Mouse (Mus musculus) bone marrow macrophage, adult 2 months (primary cell): ENCODE measurements at regions not wholly inside any gene's neighbourhood (a gene's known extent, or its start where the extent isn't known, plus 50 kb on each side); places are given as distances from the start of the nearest gene placed in this dataset.

Source experiments
- H3K27ac ChIP-seq: 2 replicates; pipeline ENCODE4 v1.5.1; 2012; ENCODE audit warnings: low read depth, low read length; ENCODE audit not compliant: insufficient read depth
- H3K4me1 ChIP-seq: 2 replicates; pipeline ENCODE4 v1.6.1; 2012; ENCODE audit warnings: low read length; ENCODE audit not compliant: control insufficient read depth, insufficient read depth
- H3K4me3 ChIP-seq: 2 replicates; pipeline ENCODE4 v1.5.1; 2012; ENCODE audit warnings: mild to moderate bottlenecking, low read length, moderate library complexity; ENCODE audit not compliant: insufficient read depth
- CTCF ChIP-seq: IDR thresholded peaks from 2 replicates; pipeline ENCODE4 v1.5.1; 2012; ENCODE audit warnings: low read depth, mild to moderate bottlenecking, low read length, moderate library complexity
- POLR2A ChIP-seq: IDR thresholded peaks from 2 replicates; pipeline ENCODE4 v1.6.1; 2012; ENCODE audit warnings: mild to moderate bottlenecking, low read depth, low read length, borderline replicate concordance

DNA sequence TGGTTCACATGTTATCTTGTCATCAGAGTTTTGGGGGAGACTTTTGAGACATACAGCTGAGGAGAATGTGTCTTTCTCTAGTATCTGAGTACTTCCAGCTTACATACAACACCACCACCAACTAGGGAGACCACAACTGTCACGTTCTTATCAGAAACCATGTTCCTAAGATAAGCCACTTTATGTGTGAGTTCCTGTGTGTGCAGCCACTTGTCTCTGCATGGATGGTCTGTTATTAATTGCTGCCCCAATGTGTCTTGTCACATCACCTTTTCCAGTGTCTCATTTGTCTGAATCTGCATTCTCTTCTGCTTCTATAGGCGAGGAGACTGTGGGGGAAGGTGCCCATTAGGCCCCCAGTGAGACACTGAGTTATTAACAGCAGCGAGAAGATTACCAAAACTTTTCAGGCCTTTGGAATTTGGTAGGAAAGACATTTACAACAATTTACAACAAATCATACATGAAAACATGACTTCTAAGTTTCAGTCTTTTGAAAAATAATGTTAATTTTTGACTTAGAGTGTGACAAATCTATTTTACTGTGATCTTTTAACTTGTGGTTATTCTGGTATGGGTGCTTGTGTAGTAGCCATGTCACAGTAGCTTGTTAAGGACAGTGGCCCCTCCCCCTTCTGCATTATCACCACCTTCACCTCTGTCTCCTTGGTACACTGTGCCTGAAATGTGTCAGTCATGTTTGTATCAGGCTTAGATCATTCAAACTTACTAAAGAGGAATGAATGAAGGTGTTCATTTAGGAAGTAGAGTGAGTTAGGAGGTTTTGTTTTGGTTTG lies 79.3 kb upstream of the Tet2 start:
- Histone ChIP-seq H3K4me3 (no peak overlapping the region), H3K27ac (peak overlapping the region; percentile 55), H3K4me1 (peaks cover 40% of the 10 kb centered on the region)
- TF ChIP-seq CTCF (no peak), POLR2A (no peak)

DNA sequence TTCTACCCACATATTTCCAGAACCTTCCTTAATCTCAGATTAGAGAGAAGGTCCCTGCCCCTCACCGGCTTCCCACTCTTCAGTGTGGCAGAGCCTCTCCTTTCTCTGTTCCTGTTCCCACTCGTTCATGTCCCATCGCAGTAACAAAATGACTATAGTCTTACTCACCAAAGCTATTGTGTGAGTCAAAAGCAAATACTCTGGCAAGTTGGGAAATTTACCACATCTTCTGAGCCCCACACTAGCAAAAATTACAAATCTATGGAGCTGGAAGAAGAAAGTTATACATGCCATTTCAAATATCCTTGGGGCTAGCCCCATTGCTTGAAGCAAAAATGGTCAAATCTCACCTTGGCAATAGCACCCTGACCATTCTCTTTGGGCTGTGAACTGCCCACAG lies 80.1 kb upstream of the Tet2 start:
- Histone ChIP-seq H3K27ac (no peak overlapping the region), H3K4me3 (no peak overlapping the region), H3K4me1 (peaks cover 40% of the 10 kb centered on the region)
- TF ChIP-seq CTCF: no peak
- TF ChIP-seq POLR2A: no peak

DNA sequence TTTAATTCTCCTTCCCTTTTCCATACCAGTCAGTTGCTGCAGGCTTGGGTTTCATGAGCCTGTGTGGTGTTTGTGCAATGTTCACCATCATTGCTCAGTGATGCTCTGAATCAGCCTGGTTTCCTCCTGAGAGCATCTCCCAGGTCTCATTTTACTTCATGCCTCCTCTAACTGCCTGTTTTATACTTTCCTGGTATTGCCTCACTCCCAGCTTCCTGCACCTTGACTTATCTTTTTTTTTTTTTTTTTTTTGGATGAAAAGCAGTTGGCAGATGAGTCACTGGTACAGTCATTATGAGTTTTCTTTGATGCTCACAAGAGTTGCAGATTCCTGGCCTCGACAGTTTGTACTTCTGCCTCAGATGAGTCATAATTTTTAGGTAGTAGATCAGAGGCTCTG lies 81.5 kb upstream of the Tet2 start:
- Histone ChIP-seq H3K27ac (no peak overlapping the region), H3K4me3 (no peak overlapping the region), H3K4me1 (peaks cover 40% of the 10 kb centered on the region)
- TF ChIP-seq POLR2A: no peak
- no peak for TF ChIP-seq CTCF

DNA sequence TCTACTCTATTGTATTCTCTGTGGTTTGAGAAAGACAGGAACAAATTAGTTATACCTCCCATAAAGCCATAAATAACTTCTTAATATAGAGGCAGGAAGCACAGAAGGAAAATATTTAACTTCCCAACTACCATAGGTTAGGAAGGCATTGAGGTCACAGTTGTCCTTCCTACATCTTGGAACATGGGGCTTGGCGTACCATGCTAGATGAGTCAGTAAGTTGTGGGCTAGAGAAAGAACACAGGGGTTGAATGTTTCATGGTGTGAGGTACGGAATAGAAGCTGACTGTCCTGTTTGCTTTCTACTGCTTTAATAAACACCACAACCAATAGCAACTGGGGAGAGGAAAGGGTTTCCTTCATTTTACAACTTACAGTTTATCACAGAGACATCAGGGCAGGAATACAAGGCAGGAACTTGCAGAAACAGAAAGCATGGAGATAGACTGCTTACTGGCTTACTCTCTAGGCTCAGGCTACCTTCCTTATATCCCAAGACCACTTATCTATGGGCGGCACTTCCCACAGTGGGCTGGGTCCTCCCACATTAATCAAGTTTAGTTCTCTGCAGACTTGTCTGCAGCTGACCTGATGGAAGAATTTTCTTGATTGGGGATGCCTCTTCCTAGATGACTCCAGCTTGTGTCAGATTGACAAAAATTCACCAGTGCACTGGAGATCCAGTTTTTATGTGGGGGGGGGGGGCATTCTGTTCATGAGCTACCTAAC lies 82.3 kb upstream of the Tet2 start:
- TF ChIP-seq POLR2A (no peak), CTCF (no peak)
- H3K4me3 ChIP-seq: no peak overlapping the region
- H3K4me1 ChIP-seq: peaks cover 39% of the 10 kb centered on the region
- peak overlapping the region; percentile 28 for H3K27ac ChIP-seq

DNA sequence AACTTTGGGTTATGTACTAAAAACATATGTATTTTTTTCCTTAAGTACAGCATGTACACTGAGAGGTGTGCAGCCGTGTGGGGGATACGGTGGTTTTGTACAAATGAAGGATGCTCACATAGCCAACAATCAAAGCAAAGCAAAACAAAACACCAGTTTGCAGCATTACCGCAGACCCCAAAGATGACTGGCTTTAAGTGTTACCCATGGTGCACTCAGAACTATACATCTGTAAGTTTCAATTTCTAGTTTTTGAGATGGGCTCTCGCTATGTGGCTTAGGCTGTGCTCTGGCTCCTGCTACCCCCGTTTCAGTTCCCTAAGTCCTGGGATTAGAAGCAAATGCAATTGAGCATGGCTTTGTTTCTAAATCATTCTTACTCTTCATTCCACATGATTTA lies 89.4 kb upstream of the Tet2 start:
- TF ChIP-seq POLR2A: no peak
- no peak for TF ChIP-seq CTCF
- no peak overlapping the region for H3K4me3 ChIP-seq
- H3K4me1 ChIP-seq: no peaks in the 10 kb centered on the region
- H3K27ac ChIP-seq: no peak overlapping the region

DNA sequence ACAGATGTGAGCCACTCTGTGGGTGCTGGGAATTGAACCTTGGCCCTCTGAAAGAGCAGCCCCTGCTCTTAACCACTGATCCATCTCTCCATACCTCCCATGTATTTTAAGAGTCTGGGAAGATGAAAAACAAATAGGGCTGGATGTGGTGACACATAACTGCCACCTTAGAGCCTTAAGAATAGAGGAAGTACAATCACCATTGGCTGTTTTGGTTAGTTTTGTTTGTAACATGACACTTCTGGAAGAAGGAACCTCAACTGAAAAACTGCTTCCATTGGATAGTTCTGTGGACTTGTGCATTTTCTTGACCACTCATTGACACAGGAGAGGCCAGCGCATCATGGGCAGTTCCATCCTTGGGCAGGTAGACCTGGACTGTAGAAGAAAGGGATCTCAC lies 100.7 kb upstream of the Tet2 start:
- Histone ChIP-seq H3K27ac (no peak overlapping the region), H3K4me3 (no peak overlapping the region), H3K4me1 (peaks cover 8% of the 10 kb centered on the region)
- TF ChIP-seq POLR2A: no peak
- TF ChIP-seq CTCF: no peak

DNA sequence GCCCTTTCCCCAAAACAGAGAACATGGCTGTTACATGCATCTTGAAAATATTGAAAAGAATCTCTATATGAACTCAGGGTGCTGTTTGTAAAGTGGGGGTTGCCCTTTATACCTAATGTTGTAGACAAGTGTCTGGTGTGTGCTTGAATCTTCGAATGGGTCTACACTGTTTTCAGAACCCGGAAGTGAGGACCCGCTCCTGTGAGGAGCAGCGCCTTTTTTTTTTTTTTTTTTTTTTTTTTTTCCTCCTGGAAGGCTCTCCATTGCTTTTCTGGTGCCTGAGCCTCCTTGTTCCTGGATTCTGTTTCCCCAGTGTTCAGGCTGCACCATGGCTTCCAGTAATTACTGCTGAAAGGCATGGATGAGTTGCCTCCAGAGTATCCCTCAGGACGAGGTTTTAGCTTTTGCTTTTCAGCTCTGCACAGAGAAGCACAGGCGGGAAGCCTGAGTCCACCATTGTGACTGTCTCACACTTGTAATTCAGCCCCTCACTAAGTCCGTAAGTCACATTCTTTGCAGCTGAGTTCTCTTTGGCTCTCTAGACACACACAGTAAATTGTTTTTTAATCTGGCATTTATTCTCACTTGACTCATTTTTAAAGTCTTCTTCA lies 101.6 kb upstream of the Tet2 start:
- Histone ChIP-seq H3K4me1 (peaks cover 8% of the 10 kb centered on the region), H3K27ac (no peak overlapping the region), H3K4me3 (no peak overlapping the region)
- TF ChIP-seq CTCF (no peak), POLR2A (no peak)

DNA sequence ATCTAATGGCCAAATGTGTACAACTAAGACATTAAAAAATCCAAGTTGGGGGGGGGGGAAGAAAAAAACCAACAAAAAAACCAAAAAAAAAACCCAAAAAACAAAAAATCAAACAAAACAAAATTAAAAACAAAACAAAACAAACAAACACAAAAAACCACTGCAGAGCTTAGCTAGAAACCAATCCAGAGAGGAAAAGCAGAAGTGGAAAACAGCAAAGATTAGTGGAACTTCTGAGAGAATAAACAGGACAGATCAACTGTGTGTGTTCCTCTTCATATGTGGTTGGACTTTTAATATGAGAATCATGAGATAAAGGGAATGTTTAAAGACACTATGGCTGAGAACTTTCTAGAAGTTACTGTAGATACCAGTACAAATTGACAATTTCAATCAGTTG lies 105.1 kb upstream of the Tet2 start:
- peaks cover 8% of the 10 kb centered on the region for H3K4me1 ChIP-seq
- peak overlapping the region; percentile 40; the same call in 1 of the 2 replicates for H3K27ac ChIP-seq
- no peak for TF ChIP-seq POLR2A
- H3K4me3 ChIP-seq: no peak overlapping the region

DNA sequence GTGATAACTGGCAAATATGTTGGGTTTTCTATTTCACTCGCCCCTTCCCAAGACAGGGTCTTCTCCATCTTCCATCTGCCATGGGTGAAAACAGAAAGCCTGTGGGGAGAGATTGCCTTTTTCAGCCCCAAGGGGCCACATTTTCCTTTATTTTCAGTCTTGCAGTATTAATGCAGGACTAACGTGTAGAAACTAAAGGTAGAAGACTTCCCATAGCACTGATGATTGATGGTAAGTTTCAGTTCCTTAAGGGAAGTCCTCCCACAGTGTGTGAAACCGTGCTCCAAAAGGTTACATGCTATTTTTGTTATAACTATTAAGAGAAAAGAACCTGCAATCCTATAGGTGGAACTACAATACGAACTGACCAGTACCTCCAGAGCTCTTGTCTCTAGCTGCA lies 107.1 kb upstream of the Tet2 start:
- Histone ChIP-seq H3K4me1 (peaks cover 4% of the 10 kb centered on the region), H3K27ac (no peak overlapping the region), H3K4me3 (no peak overlapping the region)
- TF ChIP-seq CTCF (no peak), POLR2A (no peak)

DNA sequence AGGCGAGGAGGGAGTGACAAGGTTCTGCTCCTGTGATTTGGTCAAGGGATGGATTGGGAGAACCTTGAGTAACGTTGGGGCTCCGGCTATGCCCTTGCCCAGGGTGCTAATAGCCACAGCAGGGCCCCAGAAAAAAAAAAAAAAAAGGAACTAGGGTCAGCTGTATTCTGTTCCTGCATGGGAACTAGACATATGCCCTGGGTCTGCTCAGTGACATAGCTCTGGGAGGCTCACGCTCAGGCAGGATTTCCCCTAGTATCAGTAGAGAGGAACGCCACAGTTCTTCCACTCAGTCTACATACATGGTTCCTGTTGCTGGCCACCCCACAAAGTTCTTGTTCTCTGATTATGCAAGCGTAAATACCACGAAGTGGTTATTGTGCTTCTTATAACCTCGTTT lies 114.8 kb upstream of the Tet2 start:
- TF ChIP-seq CTCF (no peak), POLR2A (no peak)

DNA sequence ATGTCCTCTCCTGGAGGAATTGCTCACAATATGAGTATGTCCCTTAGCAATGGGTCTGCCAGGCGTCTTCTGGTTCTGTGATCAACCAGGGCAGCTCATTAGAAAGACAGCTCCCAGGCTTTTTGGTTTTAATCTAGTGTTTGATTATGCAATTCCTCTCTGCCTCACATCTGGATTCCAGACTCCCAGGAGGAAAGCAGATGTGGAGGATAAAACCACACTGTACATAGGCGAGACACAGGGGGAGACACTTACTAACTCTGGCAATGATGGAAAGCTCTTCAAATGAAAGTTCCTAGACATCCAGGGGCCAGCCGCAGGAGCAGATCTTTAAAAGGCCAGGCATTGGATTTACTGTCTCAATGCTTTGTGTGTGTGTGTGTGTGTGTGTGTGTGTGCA lies 116.4 kb upstream of the Tet2 start:
- peaks cover 11% of the 10 kb centered on the region for H3K4me1 ChIP-seq
- no peak overlapping the region for H3K27ac ChIP-seq
- no peak overlapping the region for H3K4me3 ChIP-seq
- TF ChIP-seq POLR2A (no peak), CTCF (no peak)

More for the DNA sequence above, 114.8 kb upstream of the Tet2 start:
- Histone ChIP-seq H3K27ac (no peak overlapping the region), H3K4me3 (no peak overlapping the region), H3K4me1 (peaks cover 11% of the 10 kb centered on the region)
